Mouse (Mus musculus): ENCODE data around the gene Adm2. TPM values are rescaled to one million over a fixed set of nuclear protein-coding genes. Genes with fewer than 3 reads are reported as not detected.
A peak's percentile ranks its signal among the peaks of the same experiment; 100 is the strongest.

Adm2 gene
- polyA plus RNA-seq, 1 experiment from 2014 or later = not detected

- no peaks in the 10 kb centered on the region for H3K9me3 ChIP-seq
- no peak overlapping the region for H3K27ac ChIP-seq
- ATAC-seq (ENCODE audit: low FRiP score) = no peak
- peaks cover 58% of the 10 kb centered on the region for H3K36me3 ChIP-seq (replicated peaks)
- peaks cover 14% of the 10 kb centered on the region for H3K4me1 ChIP-seq
- no peak overlapping the region for H3K4me2 ChIP-seq
- H3K9ac ChIP-seq = no peak overlapping the region
- H3K4me3 ChIP-seq (replicated peaks) = no peak overlapping the region
- 88% methylated on average over 13 of the region's 13 CpGs for WGBS
- H3K27me3 ChIP-seq = peaks cover 19% of the 10 kb centered on the region
These were observed 49.5 kb downstream of the Adm2 start for GRCm38 (mm10) chr15:89372068-89372467.

GRCm38 (mm10) chr15:89372536-89372935 is 50.0 kb downstream of the Adm2 start:
- no peak overlapping the region for H3K4me3 ChIP-seq (replicated peaks)
- no peaks in the 10 kb centered on the region for H3K9me3 ChIP-seq
- H3K4me2 ChIP-seq = peak overlapping the region; percentile 89
- peaks cover 17% of the 10 kb centered on the region for H3K4me1 ChIP-seq
- H3K36me3 ChIP-seq (replicated peaks) = peaks cover 54% of the 10 kb centered on the region
- peaks cover 24% of the 10 kb centered on the region for H3K27me3 ChIP-seq
- WGBS = 86% methylated on average over 7 of the region's 7 CpGs
- ATAC-seq (ENCODE audit: low FRiP score) = no peak
- H3K27ac ChIP-seq = no peak overlapping the region
- H3K9ac ChIP-seq = no peak overlapping the region

DNA sequence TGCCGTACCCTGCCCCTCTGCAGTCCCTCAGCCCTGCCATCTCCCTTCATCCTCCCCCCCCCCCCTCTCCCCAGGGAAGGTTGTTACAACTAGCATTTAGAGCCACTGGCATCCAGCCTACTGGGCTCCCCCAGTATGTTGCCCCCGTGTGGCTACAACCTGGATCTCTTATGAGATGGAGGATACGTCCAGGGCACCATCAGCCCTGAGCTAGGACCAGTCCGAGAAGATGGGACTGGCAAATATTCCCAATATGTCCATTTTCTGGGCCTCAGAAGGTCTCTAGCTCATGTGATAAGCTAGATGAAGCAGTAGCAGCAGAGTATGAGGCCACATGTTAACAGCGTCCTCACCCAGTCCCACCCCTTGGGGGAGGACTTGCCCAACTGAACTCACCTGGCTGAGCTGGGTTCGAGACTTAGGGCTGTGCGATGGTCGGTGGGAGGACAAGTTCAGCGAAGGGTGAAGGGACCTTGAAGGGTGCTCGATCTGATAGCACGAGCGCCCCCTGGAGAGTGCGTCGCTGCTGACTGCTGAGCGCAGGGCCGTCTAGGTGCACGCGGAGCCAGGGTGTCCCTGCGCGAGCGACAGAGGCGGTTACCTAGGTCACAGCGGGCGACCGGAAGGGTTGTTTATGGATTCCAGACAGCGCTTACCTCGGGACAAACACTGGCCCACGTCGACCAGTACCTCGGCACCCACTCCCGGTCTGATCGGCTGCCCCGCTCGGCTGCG is 50.7 kb downstream of the Adm2 start:
- peak; percentile 85 for ATAC-seq (ENCODE audit: low FRiP score)
- H3K27ac ChIP-seq = peak overlapping the region; percentile 94
- H3K4me2 ChIP-seq = peak overlapping the region; percentile 89
- H3K9ac ChIP-seq = peak overlapping the region; percentile 71
- H3K9me3 ChIP-seq = no peaks in the 10 kb centered on the region
- peaks cover 47% of the 10 kb centered on the region for H3K36me3 ChIP-seq (replicated peaks)
- 2% methylated on average over 35 of the region's 35 CpGs for WGBS
- peaks cover 20% of the 10 kb centered on the region for H3K4me1 ChIP-seq
- peak overlapping the region; percentile 70 for H3K4me3 ChIP-seq (replicated peaks)
- H3K27me3 ChIP-seq = peaks cover 30% of the 10 kb centered on the region

DNA sequence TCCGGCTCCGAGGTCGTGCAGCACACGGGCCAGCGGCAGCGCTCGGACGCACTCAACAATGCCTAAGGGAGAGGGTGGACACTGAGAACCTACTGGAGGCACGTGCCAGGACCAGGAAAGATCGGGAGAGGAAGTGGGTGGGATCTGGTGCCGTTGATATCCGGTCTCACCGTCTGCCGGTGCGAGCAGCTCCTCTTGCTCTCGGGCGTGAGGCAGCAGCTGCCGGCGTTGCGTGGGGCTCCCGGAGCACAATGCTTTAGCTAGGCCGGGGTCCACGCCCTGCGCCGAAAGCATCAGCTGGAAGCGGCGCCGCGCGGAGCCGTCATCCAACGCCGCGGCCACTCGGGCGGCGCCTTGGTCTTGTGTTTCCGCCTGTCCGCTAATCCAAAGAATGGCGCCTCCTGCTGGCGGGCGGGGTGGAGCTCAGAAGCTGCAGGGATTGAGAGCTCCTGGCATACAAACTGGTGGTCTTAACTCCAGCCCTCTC is 51.3 kb downstream of the Adm2 start, which contains the start of gene Sco2:
Sco2 (minus strand) TSS at position 85 of the 487 bp plus-strand sequence.
- Histone ChIP-seq H3K27me3 (peaks cover 36% of the 10 kb centered on the region), H3K27ac (peak within 1 kb of the TSS; percentile 94), H3K9me3 (no peaks in the 10 kb centered on the region), H3K9ac (peak within 1 kb of the TSS; percentile 71), H3K4me2 (peak within 1 kb of the TSS; percentile 89), H3K4me3 (replicated peaks) (peak within 1 kb of the TSS; percentile 70), H3K36me3 (replicated peaks) (peaks cover 41% of the 10 kb centered on the region), H3K4me1 (peaks cover 26% of the 10 kb centered on the region)
- ATAC-seq (ENCODE audit: low FRiP score) = peak; percentile 87
- WGBS = under 1% methylated on average over 42 of the region's 42 CpGs

Small RNA genes lying within 50 kb of the gene (microRNA-seq; reads per million reads assigned to microRNA genes)
- 0.73 reads per million for gene Mir6959

Other genes starting within 250 kb of the Adm2 start
- 46.3 and 48.8 TPM in 2 replicates for gene Trabd, start 247.6 kb upstream of the Adm2 start, polyA plus RNA-seq (2016; fragmentation: Nextera tagmentation; extraction: Ambion mirVana)
- 23.1 and 24.4 TPM in 2 replicates for gene Selenoo, start 233.6 kb upstream of the Adm2 start, polyA plus RNA-seq (2016; fragmentation: Nextera tagmentation; extraction: Ambion mirVana)
- gene Tubgcp6, start 199.6 kb upstream of the Adm2 start, polyA plus RNA-seq (2016; fragmentation: Nextera tagmentation; extraction: Ambion mirVana) = 27.4 and 27.7 TPM in 2 replicates
- gene Hdac10, start 194.0 kb upstream of the Adm2 start, polyA plus RNA-seq (2016; fragmentation: Nextera tagmentation; extraction: Ambion mirVana) = 20.5 TPM in 2 replicates
- gene Mapk12, start 182.0 kb upstream of the Adm2 start, polyA plus RNA-seq (2016; fragmentation: Nextera tagmentation; extraction: Ambion mirVana) = 14.2 and 16.7 TPM in 2 replicates
- 46.9 and 47.4 TPM in 2 replicates for gene Mapk11, start 173.1 kb upstream of the Adm2 start, polyA plus RNA-seq (2016; fragmentation: Nextera tagmentation; extraction: Ambion mirVana)
- gene Plxnb2, start 141.9 kb upstream of the Adm2 start, polyA plus RNA-seq (2016; fragmentation: Nextera tagmentation; extraction: Ambion mirVana) = 174 and 182 TPM in 2 replicates
- 38.8 and 44.0 TPM in 2 replicates for gene Dennd6b, start 126.2 kb upstream of the Adm2 start, polyA plus RNA-seq (2016; fragmentation: Nextera tagmentation; extraction: Ambion mirVana)
- gene Ppp6r2, start 111.2 kb upstream of the Adm2 start, polyA plus RNA-seq (2016; fragmentation: Nextera tagmentation; extraction: Ambion mirVana) = 47.1 and 57.2 TPM in 2 replicates
- gene Sbf1, start 7.4 kb upstream of the Adm2 start, polyA plus RNA-seq (2016; fragmentation: Nextera tagmentation; extraction: Ambion mirVana) = 82.5 and 88.9 TPM in 2 replicates
- not detected in 2 replicates for gene Miox, start 11.7 kb downstream of the Adm2 start, polyA plus RNA-seq (2016; fragmentation: Nextera tagmentation; extraction: Ambion mirVana)
- gene Lmf2, start 32.9 kb downstream of the Adm2 start, polyA plus RNA-seq (2016; fragmentation: Nextera tagmentation; extraction: Ambion mirVana) = 45.6 and 47.0 TPM in 2 replicates
- gene Ncaph2, start 33.0 kb downstream of the Adm2 start, polyA plus RNA-seq (2016; fragmentation: Nextera tagmentation; extraction: Ambion mirVana) = 186 and 191 TPM in 2 replicates
- 4.7 and 5.1 TPM in 2 replicates for gene Sco2, start 51.1 kb downstream of the Adm2 start, polyA plus RNA-seq (2016; fragmentation: Nextera tagmentation; extraction: Ambion mirVana)
- 1.1 and 1.4 TPM in 2 replicates for gene Tymp, start 54.3 kb downstream of the Adm2 start, polyA plus RNA-seq (2016; fragmentation: Nextera tagmentation; extraction: Ambion mirVana)
- gene Odf3b, start 56.6 kb downstream of the Adm2 start, polyA plus RNA-seq (2016; fragmentation: Nextera tagmentation; extraction: Ambion mirVana) = 1.1 TPM in 2 replicates
- not detected in 2 replicates for gene Klhdc7b, start 62.2 kb downstream of the Adm2 start, polyA plus RNA-seq (2016; fragmentation: Nextera tagmentation; extraction: Ambion mirVana)
- gene Syce3, start 87.8 kb downstream of the Adm2 start, polyA plus RNA-seq (2016; fragmentation: Nextera tagmentation; extraction: Ambion mirVana) = not detected in 2 replicates
- 0.67 and 0.70 TPM in 2 replicates for gene Cpt1b, start 103.1 kb downstream of the Adm2 start, polyA plus RNA-seq (2016; fragmentation: Nextera tagmentation; extraction: Ambion mirVana)
- gene C730034F03Rik, start 106.9 kb downstream of the Adm2 start, polyA plus RNA-seq (2016; fragmentation: Nextera tagmentation; extraction: Ambion mirVana) = 3.8 and 5.0 TPM in 2 replicates
- 0.27 TPM in 1 of 2 replicates, not detected in the other for gene Gm44502, start 107.0 kb downstream of the Adm2 start, polyA plus RNA-seq (2016; fragmentation: Nextera tagmentation; extraction: Ambion mirVana)
- 58.8 and 62.6 TPM in 2 replicates for gene Chkb, start 107.2 kb downstream of the Adm2 start, polyA plus RNA-seq (2016; fragmentation: Nextera tagmentation; extraction: Ambion mirVana)
- gene Mapk8ip2, start 131.2 kb downstream of the Adm2 start, polyA plus RNA-seq (2016; fragmentation: Nextera tagmentation; extraction: Ambion mirVana) = 44.1 and 51.6 TPM in 2 replicates
- gene Arsa, start 154.7 kb downstream of the Adm2 start, polyA plus RNA-seq (2016; fragmentation: Nextera tagmentation; extraction: Ambion mirVana) = 12.5 and 13.6 TPM in 2 replicates
- gene Shank3, start 176.9 kb downstream of the Adm2 start, polyA plus RNA-seq (2016; fragmentation: Nextera tagmentation; extraction: Ambion mirVana) = 7.9 and 8.8 TPM in 2 replicates
- 1.5 and 1.7 TPM in 2 replicates for gene Acr, start 245.6 kb downstream of the Adm2 start, polyA plus RNA-seq (2016; fragmentation: Nextera tagmentation; extraction: Ambion mirVana)